Mouse (Mus musculus) cerebellum, postnatal 36 days (tissue): Measurements from ENCODE around the gene Rab3il1.
"Not testable (repeated sequence)": the region's sequence is repeated elsewhere in the genome, so short reads cannot be mapped to it uniquely, and the experiment has no call there.

ENCODE experiments used
- DNase-seq, 2 experiments: peaks; one replicate each; pipeline ENCODE4 v3.0.0; 2021 to 2022; ENCODE audit warnings: mixed read lengths in 2 of 2

The Rab3il1 gene

GRCm38 (mm10) chr19:10001206-10001969, at the start of gene Rab3il1, which contains the start of gene Best1:
Rab3il1 (plus strand) TSS chr19:10001669.
Best1 (minus strand) TSS chr19:10001633.
- DNase-seq, result no peak

- DNase-seq, result no peak
These were observed 49.1 kb upstream of the Rab3il1 start for GRCm38 (mm10) chr19:9952390-9952789.

- DNase-seq, result no peak
These were observed 48.6 kb upstream of the Rab3il1 start for GRCm38 (mm10) chr19:9952912-9953311.

- DNase-seq, result peak; percentile 7 to 8
These were observed 47.2 kb upstream of the Rab3il1 start for GRCm38 (mm10) chr19:9954055-9954810.

- DNase-seq, result no peak
These were observed 46.7 kb upstream of the Rab3il1 start for GRCm38 (mm10) chr19:9954811-9955202.

- DNase-seq, result no peak
These were observed 46.0 kb upstream of the Rab3il1 start for GRCm38 (mm10) chr19:9955438-9955837.

GRCm38 (mm10) chr19:9956624-9957388, 44.7 kb upstream of the Rab3il1 start:
- DNase-seq, result no peak

- DNase-seq, result no peak
These were observed 43.5 kb upstream of the Rab3il1 start for GRCm38 (mm10) chr19:9957965-9958364.

- DNase-seq, result no peak
These were observed 40.7 kb upstream of the Rab3il1 start for GRCm38 (mm10) chr19:9960769-9961168.

GRCm38 (mm10) chr19:9964205-9964916, 37.1 kb upstream of the Rab3il1 start:
- no peak for DNase-seq

GRCm38 (mm10) chr19:9966096-9966867, 35.2 kb upstream of the Rab3il1 start:
- DNase-seq, result no peak

GRCm38 (mm10) chr19:9968081-9968787, 33.2 kb upstream of the Rab3il1 start:
- DNase-seq, result no peak

- not testable (repeated sequence) for DNase-seq
These were observed 26.6 kb upstream of the Rab3il1 start for GRCm38 (mm10) chr19:9974853-9975252.

- no peak for DNase-seq
These were observed 24.4 kb upstream of the Rab3il1 start for GRCm38 (mm10) chr19:9977085-9977484.

- peak; percentile 38 to 40 for DNase-seq
These were observed 23.0 kb upstream of the Rab3il1 start for GRCm38 (mm10) chr19:9978431-9978951.

- no peak for DNase-seq
These were observed 22.3 kb upstream of the Rab3il1 start for GRCm38 (mm10) chr19:9979156-9979555.

GRCm38 (mm10) chr19:9980258-9980657, 21.2 kb upstream of the Rab3il1 start, which contains the start of gene Fth1:
Fth1 (plus strand) TSS chr19:9980598.
- no peak for DNase-seq

- no peak for DNase-seq
These were observed 19.8 kb upstream of the Rab3il1 start for GRCm38 (mm10) chr19:9981621-9982020.

GRCm38 (mm10) chr19:9982151-9982851, 19.2 kb upstream of the Rab3il1 start:
- peak; percentile 96 for DNase-seq
